ENCODE assay signal across 9 mouse cellular contexts in the genomic region with DNA sequence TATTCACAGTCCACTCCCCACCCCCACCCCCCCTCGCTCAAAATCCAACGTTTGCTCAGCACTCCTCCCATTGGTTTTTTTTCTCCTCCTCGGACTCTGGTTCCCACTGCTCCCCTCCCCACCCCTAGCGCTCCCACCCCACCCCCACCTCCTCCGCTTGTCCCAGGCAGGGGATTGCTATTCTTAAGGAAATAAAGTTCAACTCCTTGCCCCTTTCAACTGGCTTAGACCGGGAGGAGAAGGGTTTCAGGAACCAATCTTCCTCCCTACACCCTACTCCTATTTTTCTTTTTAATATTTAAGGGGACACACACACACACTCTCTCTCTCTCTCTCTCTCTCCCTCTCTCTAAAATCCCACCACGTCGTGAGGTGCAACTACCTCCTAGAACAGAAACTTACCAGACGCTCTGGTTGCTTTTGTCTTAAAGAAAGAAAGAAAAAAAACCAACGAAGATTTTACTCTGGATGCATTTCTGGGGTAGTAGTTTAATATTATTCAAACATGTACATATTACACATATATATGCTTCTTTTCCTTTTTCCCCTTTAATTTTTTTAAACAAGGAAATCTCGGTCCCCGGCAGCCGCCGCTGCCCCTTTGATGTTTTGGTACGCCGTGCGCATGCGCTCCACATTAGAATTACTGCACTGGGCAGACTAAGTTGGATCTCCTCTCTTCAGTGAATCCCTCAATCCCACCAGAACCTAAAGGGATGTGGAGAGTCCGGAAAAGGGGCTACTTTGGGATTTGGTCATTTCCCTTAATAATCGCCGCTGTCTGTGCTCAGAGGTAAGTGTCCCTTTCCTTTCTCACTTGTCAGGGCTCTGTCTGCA. TPM values are rescaled to one million over a fixed set of nuclear protein-coding genes. Genes with fewer than 3 reads are reported as not detected.
DNase-seq lines count a peak whose midpoint lies in the region; ATAC-seq and TF ChIP-seq lines count a peak whose summit lies in the region.
"Had no signal": no experiment of that assay in that cellular context is flagged by ENCODE, and none has a peak within 500 bp of the region (broad histone marks: within the 10 kb centered on the region; RNA-seq: fewer than 3 reads in every experiment).

No protein-coding gene starts in this region.

- no peaks in the 10 kb centered on the region for H3K9me3 ChIP-seq in embryonic facial prominence, embryonic 10.5 days
- no peaks in the 10 kb centered on the region for H3K9me3 ChIP-seq in stomach, embryonic 16.5 days (replicated peaks; ENCODE audit: control insufficient read depth, low read length)

- H3K27me3 ChIP-seq in C2C12 (ENCODE audit: control insufficient read depth, insufficient read depth, insufficient read length) = no peaks in the 10 kb centered on the region
- H3K27me3 ChIP-seq in embryonic facial prominence, embryonic 10.5 days (replicated peaks; ENCODE audit: low read depth, poor library complexity, severe bottlenecking) = peaks cover 33% of the 10 kb centered on the region
- no peaks in the 10 kb centered on the region for H3K27me3 ChIP-seq in stomach, embryonic 16.5 days (ENCODE audit: control insufficient read depth, insufficient read depth, low read length)

- H3K27ac ChIP-seq in embryonic facial prominence, embryonic 10.5 days (replicated peaks) = peak overlapping the region; percentile 71
- no peak overlapping the region for H3K27ac ChIP-seq in stomach, embryonic 16.5 days (ENCODE audit: low read length)

- H3K4me3 ChIP-seq in C2C12 (ENCODE audit: insufficient read depth, poor library complexity, severe bottlenecking) = peak overlapping the region; percentile 30
- peak overlapping the region; percentile 66 for H3K4me3 ChIP-seq in embryonic facial prominence, embryonic 10.5 days
- H3K4me3 ChIP-seq in stomach, embryonic 16.5 days (replicated peaks; ENCODE audit: low read length) = peak overlapping the region; percentile 57

- H3K4me1 ChIP-seq in embryonic facial prominence, embryonic 10.5 days = peaks cover 10% of the 10 kb centered on the region
- 0 out of 2 replicates have a peak, but pooled peaks cover 2% of the 10 kb centered on the region for H3K4me1 ChIP-seq in stomach, embryonic 16.5 days (ENCODE audit: control insufficient read depth, insufficient read depth, low read length)

- H3K9ac ChIP-seq in stomach, embryonic 16.5 days (ENCODE audit: low read length) = peak overlapping the region; percentile 65

- H3ac ChIP-seq in C2C12 (ENCODE audit: control insufficient read depth, insufficient read length, low read depth) = no peak overlapping the region

- no peak for TF ChIP-seq CTCF in C2C12 (IDR thresholded peaks at IDR 0.05; ENCODE audit: control insufficient read depth, insufficient read depth, insufficient read length)

- intact Hi-C loops in heart, postnatal 10 days (cut with DNase I) = loop anchor here (5.0 to 10.0 kb wide), 4 partner anchors 186 to 1644 kb away; no protein-coding TSS in a partner anchor

- H3K79me2 ChIP-seq in C2C12 (ENCODE audit: control insufficient read depth, insufficient read depth) = no peaks in the 10 kb centered on the region

- H3K79me3 ChIP-seq in C2C12 (ENCODE audit: low read depth) = no peaks in the 10 kb centered on the region

- H3K4me2 ChIP-seq in stomach, embryonic 16.5 days (ENCODE audit: low read depth, low read length) = peak overlapping the region; percentile 88

- under 1% methylated on average over 21 of the region's 21 CpGs for WGBS in embryonic facial prominence, embryonic 10.5 days
- WGBS in stomach, embryonic 16.5 days = under 1% methylated on average over 21 of the region's 21 CpGs

- peak; percentile 49; the same call in 1 of the 2 replicates for ATAC-seq in stomach, embryonic 16.5 days (ENCODE audit: insufficient read depth, low FRiP score)
- ATAC-seq in inflammation-experienced regulatory T-cells, adult 6 months = no peak

- DNase-seq in adrenal gland, adult 2 months = peak; percentile 48
- peak; percentile 67 for DNase-seq in embryonic facial prominence, embryonic 10.5 days (ENCODE audit: low spot score)
- peak; percentile 41 to 47 for DNase-seq in heart, postnatal 10 days
- peak; percentile 71 to 74 for DNase-seq in layer of hippocampus, postnatal 14 days (ENCODE audit: low spot score in 2 of 2)
- peak; percentile 75 for DNase-seq in mesoderm, embryonic 11.5 days (ENCODE audit: low read depth, low spot score)

- no peaks in the 10 kb centered on the region for H3K36me3 ChIP-seq in C2C12 (ENCODE audit: control insufficient read depth, insufficient read depth)
- no peaks in the 10 kb centered on the region for H3K36me3 ChIP-seq in embryonic facial prominence, embryonic 10.5 days (replicated peaks)
- no peaks in the 10 kb centered on the region for H3K36me3 ChIP-seq in stomach, embryonic 16.5 days (ENCODE audit: control insufficient read depth, insufficient read depth, low read length)

TF ChIP-seq in C2C12, 6 proteins besides CTCF, POLR2A, EP300 and RAD21:
- TF ChIP-seq MAX (IDR thresholded peaks at IDR 0.05) = no peak
- TF ChIP-seq CEBPB (IDR thresholded peaks at IDR 0.05; ENCODE audit: low read depth) = no peak
- TF ChIP-seq MYOD1 (IDR thresholded peaks at IDR 0.05; ENCODE audit: control insufficient read depth, insufficient read length, low read depth) = no peak
- TF ChIP-seq MYOG (IDR thresholded peaks at IDR 0.05; ENCODE audit: control insufficient read depth, extremely low read depth, insufficient read length) = no peak
- TF ChIP-seq USF1 (IDR thresholded peaks at IDR 0.05; ENCODE audit: low read depth) = no peak
- no peak for TF ChIP-seq FOSL1 (IDR thresholded peaks at IDR 0.05; ENCODE audit: insufficient read depth, low read length, poor library complexity, severe bottlenecking)
TF ChIP-seq in C2C12: peak in this region for 0.

RNA-seq across cellular contexts. Expression of a gene that starts 1.3 kb away (rescaled TPM):
- 0.27 TPM for polyA plus RNA-seq in C2C12 (2012; fragmentation: generic; extraction: Trizol)
- under 1 TPM in 1 of 2 experiments, not detected in 1; 0.21 TPM for total RNA-seq in adrenal gland, adult 2 months (2021)
- not detected in 2 replicates for polyA plus RNA-seq in adrenal gland, adult 2 months (2012; rRNA removed)
- 1.7 and 1.9 TPM in 2 replicates for polyA plus RNA-seq in embryonic facial prominence, embryonic 10.5 days (2016; fragmentation: Nextera tagmentation; extraction: Ambion mirVana)
- total RNA-seq in heart, postnatal 10 days (2021) = 1 to 10 TPM in 1 of 2 experiments, under 1 TPM in 1; 0.64 to 1.6 TPM
- total RNA-seq in layer of hippocampus, postnatal 14 days (2021) = 100 to 1,000 TPM; 108 to 118 TPM
- 4.2 and 4.4 TPM in 2 replicates for polyA plus RNA-seq in stomach, embryonic 16.5 days (2015; fragmentation: Nextera tagmentation; extraction: Ambion mirVana)
- under 1 TPM in 1 of 3 experiments, not detected in 2; 0.08 TPM for polyA plus RNA-seq in inflammation-experienced regulatory T-cells, adult 6 months (2017; shearing (Covaris generic))
- polyA plus RNA-seq: spleen, adult 2 months had no signal
